Comparison of ENCODE assay signal across 8 mouse cellular contexts in genomic region chr7:127895442-127895841, GRCm38 (mm10). TPM values are rescaled to one million over a fixed set of nuclear protein-coding genes. Genes with fewer than 3 reads are reported as not detected.
DNase-seq lines count a peak whose midpoint lies in the region; ATAC-seq and TF ChIP-seq lines count a peak whose summit lies in the region.

Gm21974 (minus strand) TSS chr7:127895454.
Vkorc1 (minus strand) TSS chr7:127895617.

- DNase-seq in 416B (ENCODE audit: low read depth) = peak; percentile 97
- DNase-seq in embryonic facial prominence, embryonic 14.5 days (ENCODE audit: low spot score) = peak; percentile 99
- DNase-seq in heart, adult 8-10 months (ENCODE audit: low spot score) = peak; percentile 97
- peak; percentile 99 for DNase-seq in kidney, adult 8-10 months
- DNase-seq in midbrain, embryonic 14.5 days = peak; percentile 97
- DNase-seq in spleen, adult 12 weeks (ENCODE audit: low spot score) = peak; percentile 85

- peak within 1 kb of the TSS; percentile 86 for H3K4me3 ChIP-seq in bone marrow, adult 2 months (replicated peaks; ENCODE audit: control insufficient read depth, low read depth, low read length)
- H3K4me3 ChIP-seq in embryonic facial prominence, embryonic 14.5 days (ENCODE audit: low read depth, low read length) = peak within 1 kb of the TSS; percentile 57
- peak within 1 kb of the TSS; percentile 59 for H3K4me3 ChIP-seq in limb, embryonic 12.5 days (replicated peaks)
- H3K4me3 ChIP-seq in midbrain, embryonic 14.5 days (replicated peaks; ENCODE audit: low read depth, low read length) = peak within 1 kb of the TSS; percentile 41

- peak; percentile 97 for ATAC-seq in embryonic facial prominence, embryonic 14.5 days (ENCODE audit: low read depth)
- ATAC-seq in limb, embryonic 12.5 days (ENCODE audit: insufficient number of reproducible peaks, insufficient read depth, low FRiP score, low TSS enrichment, low read depth) = peak; percentile 98
- ATAC-seq in midbrain, embryonic 14.5 days (ENCODE audit: low FRiP score, low TSS enrichment) = peak; percentile 96

- no peaks in the 10 kb centered on the region for H3K27me3 ChIP-seq in embryonic facial prominence, embryonic 14.5 days (replicated peaks; ENCODE audit: control insufficient read depth, insufficient read depth, low read length)
- H3K27me3 ChIP-seq in limb, embryonic 12.5 days = 0 out of 2 replicates have a peak, but pooled peaks cover 2% of the 10 kb centered on the region
- no peaks in the 10 kb centered on the region for H3K27me3 ChIP-seq in midbrain, embryonic 14.5 days (ENCODE audit: control insufficient read depth, insufficient read depth, low read length)

- no peaks in the 10 kb centered on the region for H3K9me3 ChIP-seq in embryonic facial prominence, embryonic 14.5 days (ENCODE audit: control insufficient read depth, low read length)
- H3K9me3 ChIP-seq in limb, embryonic 12.5 days = no peaks in the 10 kb centered on the region
- H3K9me3 ChIP-seq in midbrain, embryonic 14.5 days (ENCODE audit: control insufficient read depth, low read length) = no peaks in the 10 kb centered on the region

- H3K27ac ChIP-seq in bone marrow, adult 2 months (ENCODE audit: control insufficient read depth, insufficient read depth, low read depth, low read length, poor library complexity) = peak within 1 kb of the TSS; percentile 63; the same call in 1 of the 2 replicates
- peak within 1 kb of the TSS; percentile 74 for H3K27ac ChIP-seq in embryonic facial prominence, embryonic 14.5 days (replicated peaks; ENCODE audit: low read depth, low read length)
- peak within 1 kb of the TSS; percentile 80 for H3K27ac ChIP-seq in limb, embryonic 12.5 days
- H3K27ac ChIP-seq in midbrain, embryonic 14.5 days (replicated peaks; ENCODE audit: low read depth, low read length) = peak within 1 kb of the TSS; percentile 38

- TF ChIP-seq POLR2A in bone marrow, adult 2 months (IDR thresholded peaks at IDR 0.05; ENCODE audit: borderline replicate concordance, control insufficient read depth, low read depth, low read length) = peak; percentile 72; the same call in 1 of the 2 replicates

- WGBS in bone marrow, adult 2 months = under 1% methylated on average over 26 of the region's 26 CpGs
- under 1% methylated on average over 25 of the region's 26 CpGs for WGBS in embryonic facial prominence, embryonic 14.5 days
- WGBS in limb, embryonic 12.5 days = under 1% methylated on average over 26 of the region's 26 CpGs
- under 1% methylated on average over 26 of the region's 26 CpGs for WGBS in midbrain, embryonic 14.5 days

- peak within 1 kb of the TSS; percentile 82 for H3K4me2 ChIP-seq in embryonic facial prominence, embryonic 14.5 days (ENCODE audit: low read depth, low read length)
- peak within 1 kb of the TSS; percentile 79 for H3K4me2 ChIP-seq in limb, embryonic 12.5 days
- H3K4me2 ChIP-seq in midbrain, embryonic 14.5 days (ENCODE audit: low read length) = peak within 1 kb of the TSS; percentile 70

- peak; percentile 43; the same call in 1 of the 2 replicates for TF ChIP-seq CTCF in bone marrow, adult 2 months (IDR thresholded peaks at IDR 0.05; ENCODE audit: control insufficient read depth, insufficient read depth, low read length)

- H3K36me3 ChIP-seq in embryonic facial prominence, embryonic 14.5 days (ENCODE audit: control insufficient read depth, insufficient read depth, low read length) = peaks cover 20% of the 10 kb centered on the region
- peaks cover 33% of the 10 kb centered on the region for H3K36me3 ChIP-seq in limb, embryonic 12.5 days
- peaks cover 16% of the 10 kb centered on the region for H3K36me3 ChIP-seq in midbrain, embryonic 14.5 days (ENCODE audit: control insufficient read depth, insufficient read depth, low read length)

- H3K4me1 ChIP-seq in bone marrow, adult 2 months (ENCODE audit: control insufficient read depth, insufficient read depth, low read length) = peaks cover 1% of the 10 kb centered on the region
- H3K4me1 ChIP-seq in embryonic facial prominence, embryonic 14.5 days (ENCODE audit: control insufficient read depth, insufficient read depth, low read length) = peaks cover 7% of the 10 kb centered on the region; the same call in 1 of the 2 replicates
- H3K4me1 ChIP-seq in limb, embryonic 12.5 days (replicated peaks) = peaks cover 13% of the 10 kb centered on the region
- H3K4me1 ChIP-seq in midbrain, embryonic 14.5 days (ENCODE audit: control insufficient read depth, insufficient read depth, low read length) = peaks cover 3% of the 10 kb centered on the region; the same call in 1 of the 2 replicates

- peak within 1 kb of the TSS; percentile 79 for H3K9ac ChIP-seq in embryonic facial prominence, embryonic 14.5 days (ENCODE audit: low read depth, low read length)
- peak within 1 kb of the TSS; percentile 70 for H3K9ac ChIP-seq in limb, embryonic 12.5 days (replicated peaks)
- peak within 1 kb of the TSS; percentile 64 for H3K9ac ChIP-seq in midbrain, embryonic 14.5 days (replicated peaks; ENCODE audit: low read length)

RNA-seq across cellular contexts. Expression of gene Gm21974, which starts in this region (rescaled TPM):
- not detected in 2 replicates for polyA plus RNA-seq in bone marrow, adult 2 months (2011; ENCODE audit: insufficient read depth, insufficient read length, low replicate concordance, missing spikeins)
- not detected in 2 replicates for polyA plus RNA-seq in embryonic facial prominence, embryonic 14.5 days (2014; fragmentation: Nextera tagmentation; extraction: Ambion mirVana)
- under 1 TPM in 1 of 4 experiments, not detected in 3; 0.34 TPM for total RNA-seq in heart, adult 8-10 months (2022)
- not detected in 2 replicates for polyA plus RNA-seq in limb, embryonic 12.5 days (2016; fragmentation: Nextera tagmentation; extraction: Ambion mirVana)
- polyA plus RNA-seq in midbrain, embryonic 14.5 days (2014; fragmentation: Nextera tagmentation; extraction: Ambion mirVana) = not detected in 2 replicates

RNA-seq across cellular contexts. Expression of gene Vkorc1, which starts in this region (rescaled TPM):
- 15.1 and 22.3 TPM in 2 replicates for polyA plus RNA-seq in bone marrow, adult 2 months (2011; ENCODE audit: insufficient read depth, insufficient read length, low replicate concordance, missing spikeins)
- 286 and 318 TPM in 2 replicates for polyA plus RNA-seq in embryonic facial prominence, embryonic 14.5 days (2014; fragmentation: Nextera tagmentation; extraction: Ambion mirVana)
- total RNA-seq in heart, adult 8-10 months (2022) = 10 to 100 TPM; 14.2 to 19.1 (median 17.3) TPM
- polyA plus RNA-seq in limb, embryonic 12.5 days (2016; fragmentation: Nextera tagmentation; extraction: Ambion mirVana) = 81.7 and 84.7 TPM in 2 replicates
- polyA plus RNA-seq in midbrain, embryonic 14.5 days (2014; fragmentation: Nextera tagmentation; extraction: Ambion mirVana) = 53.2 and 64.0 TPM in 2 replicates

Comparison
In these comparisons a context has a peak if more than half of its experiments do, and no peak if none do; other contexts are left out.
1. Peak in every context shown above with its lines: DNase-seq, ATAC-seq, H3K4me3 ChIP-seq and H3K27ac ChIP-seq.